Mouse (Mus musculus): ENCODE measurements at regions not wholly inside any gene's neighbourhood (a gene's known extent, or its start where the extent isn't known, plus 50 kb on each side); places are given as distances from the start of the nearest gene placed in this dataset.

- no peak for DNase-seq (ENCODE audit: low spot score in 2 of 2)
- intact Hi-C loops (cut with DNase I), result no loop called here
Observed at GRCm38 (mm10) chr2:74207440-74207839, 296.3 kb upstream of the Atp5g3 start.

GRCm38 (mm10) chr2:74202776-74203175 is 291.6 kb upstream of the Atp5g3 start:
- no peak for DNase-seq (ENCODE audit: low spot score in 2 of 2)
- intact Hi-C loops (cut with DNase I), result no loop called here

- intact Hi-C loops (cut with DNase I), result no loop called here
- DNase-seq (ENCODE audit: low spot score in 2 of 2), result no peak
Observed at GRCm38 (mm10) chr2:74201608-74202323, 290.6 kb upstream of the Atp5g3 start.

- intact Hi-C loops (cut with DNase I), result no loop called here
- DNase-seq (ENCODE audit: low spot score in 2 of 2), result no peak
Observed at GRCm38 (mm10) chr2:74199550-74199949, 288.4 kb upstream of the Atp5g3 start.

GRCm38 (mm10) chr2:74187963-74188790 is 277.1 kb upstream of the Atp5g3 start:
- no peak for DNase-seq (ENCODE audit: low spot score in 2 of 2)
- intact Hi-C loops (cut with DNase I), result no loop called here

GRCm38 (mm10) chr2:74178106-74178505 is 267.0 kb upstream of the Atp5g3 start:
- intact Hi-C loops (cut with DNase I), result no loop called here
- no peak for DNase-seq (ENCODE audit: low spot score in 2 of 2)

- no peak for DNase-seq (ENCODE audit: low spot score in 2 of 2)
- intact Hi-C loops (cut with DNase I), result no loop called here
Observed at GRCm38 (mm10) chr2:74168776-74169570, 257.8 kb upstream of the Atp5g3 start.

- DNase-seq (ENCODE audit: low spot score in 2 of 2), result no peak
- intact Hi-C loops (cut with DNase I), result no loop called here
Observed at GRCm38 (mm10) chr2:74168307-74168706, 257.2 kb upstream of the Atp5g3 start.

GRCm38 (mm10) chr2:74154062-74154461 is 242.9 kb upstream of the Atp5g3 start:
- intact Hi-C loops (cut with DNase I), result no loop called here

GRCm38 (mm10) chr2:74153247-74153850 is 242.2 kb upstream of the Atp5g3 start:
- peak in 1 of 2 experiments; percentile 31 for DNase-seq (ENCODE audit: low spot score in 2 of 2)
- intact Hi-C loops (cut with DNase I), result no loop called here

More at GRCm38 (mm10) chr2:74154062-74154461, 242.9 kb upstream of the Atp5g3 start:
- no peak for DNase-seq (ENCODE audit: low spot score in 2 of 2)

GRCm38 (mm10) chr2:74152534-74153246 is 241.6 kb upstream of the Atp5g3 start:
- DNase-seq (ENCODE audit: low spot score in 2 of 2), result no peak
- intact Hi-C loops (cut with DNase I), result no loop called here

GRCm38 (mm10) chr2:74147193-74147592 is 236.1 kb upstream of the Atp5g3 start:
- DNase-seq (ENCODE audit: low spot score in 2 of 2), result peak in 1 of 2 experiments; percentile 16
- intact Hi-C loops (cut with DNase I), result no loop called here

- intact Hi-C loops (cut with DNase I), result loop anchor here (10.0 kb wide), 1 partner anchor 528 kb away; the partner anchor contains the start of gene Hoxd13
- DNase-seq (ENCODE audit: low spot score in 2 of 2), result peak; percentile 70 to 79
Observed at GRCm38 (mm10) chr2:74136624-74137003, 225.5 kb upstream of the Atp5g3 start.

- intact Hi-C loops (cut with DNase I), result loop anchor here (10.0 kb wide), 1 partner anchor 529 kb away; the partner anchor contains the start of gene Hoxd13
- peak in 1 of 2 experiments; percentile 9 for DNase-seq (ENCODE audit: low spot score in 2 of 2)
Observed at GRCm38 (mm10) chr2:74135963-74136623, 225.0 kb upstream of the Atp5g3 start.

- intact Hi-C loops (cut with DNase I), result loop anchor here (10.0 kb wide), 1 partner anchor 535 kb away; the partner anchor contains the start of gene Hoxd13
- no peak for DNase-seq (ENCODE audit: low spot score in 2 of 2)
Observed at GRCm38 (mm10) chr2:74130141-74130588, 219.0 kb upstream of the Atp5g3 start.

- peak in 1 of 2 experiments; percentile 25 for DNase-seq (ENCODE audit: low spot score in 2 of 2)
- intact Hi-C loops (cut with DNase I), result no loop called here
Observed at GRCm38 (mm10) chr2:74128782-74129538, 217.8 kb upstream of the Atp5g3 start.

GRCm38 (mm10) chr2:74127136-74127535 is 216.0 kb upstream of the Atp5g3 start:
- intact Hi-C loops (cut with DNase I), result no loop called here
- DNase-seq (ENCODE audit: low spot score in 2 of 2), result no peak

Data from left cerebral cortex, postnatal 14 days (tissue).